Mouse (Mus musculus) midbrain, embryonic 14.5 days (tissue): Measurements from ENCODE around the gene Galm. TPM values are rescaled to one million over a fixed set of nuclear protein-coding genes. Genes with fewer than 3 reads are reported as not detected.
A peak's percentile ranks its signal among the peaks of the same experiment; 100 is the strongest.
"Not testable (repeated sequence)": the region's sequence is repeated elsewhere in the genome, so short reads cannot be mapped to it uniquely, and the experiment has no call there.

Experiments used
- ATAC-seq: fragments of 200-750 bp; cut with Nextera tagmentation; 2 replicates; pipeline ENCODE4 v1.8.0; 2017; ENCODE audit warnings: moderate number of reproducible peaks, moderate library complexity; ENCODE audit not compliant: low FRiP score, low TSS enrichment
- DNase-seq: peaks from one replicate; pipeline ENCODE4 v3.0.0-alpha.2; 2015
- H3K27ac ChIP-seq: fragments of 300-500 bp; sonication (generic); replicated peaks from 2 replicates; pipeline ENCODE4 v1.5.1; 2014; ENCODE audit warnings: mild to moderate bottlenecking, low read depth, low read length, moderate library complexity
- H3K27me3 ChIP-seq: fragments of 300-500 bp; sonication (generic); 2 replicates; pipeline ENCODE4 v1.6.1; 2014; ENCODE audit warnings: low read length, control low read depth, mixed read lengths; ENCODE audit not compliant: control insufficient read depth, insufficient read depth
- H3K36me3 ChIP-seq: fragments of 300-500 bp; sonication (generic); 2 replicates; pipeline ENCODE4 v1.6.1; 2014; ENCODE audit warnings: low read length, control low read depth; ENCODE audit not compliant: control insufficient read depth, insufficient read depth
- H3K4me1 ChIP-seq: fragments of 300-500 bp; sonication (generic); 2 replicates; pipeline ENCODE4 v1.6.1; 2014; ENCODE audit warnings: mild to moderate bottlenecking, antibody characterized with exemption, low read length, control low read depth; ENCODE audit not compliant: control insufficient read depth, insufficient read depth
- H3K4me2 ChIP-seq: fragments of 300-500 bp; sonication (generic); 2 replicates; pipeline ENCODE4 v1.6.1; 2014; ENCODE audit warnings: mild to moderate bottlenecking, low read length, moderate library complexity
- H3K4me3 ChIP-seq: fragments of 300-500 bp; sonication (generic); replicated peaks from 2 replicates; pipeline ENCODE4 v1.5.1; 2014; ENCODE audit warnings: low read depth, low read length
- H3K9ac ChIP-seq: fragments of 300-500 bp; sonication (generic); replicated peaks from 2 replicates; pipeline ENCODE4 v1.6.1; 2014; ENCODE audit warnings: mild to moderate bottlenecking, low read length, moderate library complexity
- H3K9me3 ChIP-seq: fragments of 300-500 bp; sonication (generic); 2 replicates; pipeline ENCODE4 v1.6.1; 2016; ENCODE audit warnings: low read length, control low read depth, mixed read lengths; ENCODE audit not compliant: control insufficient read depth
- WGBS: fragments of 180-500 bp; shearing (Covaris S2); extraction: QIAGEN DNeasy Blood & Tissue Kit; methylation state at CpG from one replicate; pipeline ENCODE4 v1.1.7; 2014; 5-methylcytosine and 5-hydroxymethylcytosine counted together
- polyA plus RNA-seq: library from polyadenylated mRNA; unstranded; fragments of >200 nt; fragmentation: Nextera tagmentation; extraction: Ambion mirVana; gene quantifications from 2 replicates; pipeline ENCODE4 v1.2.1, GENCODE M21; 2014

Gene Galm
- polyA plus RNA-seq, 1 experiment from 2014 or later, result 1.6 TPM

DNA sequence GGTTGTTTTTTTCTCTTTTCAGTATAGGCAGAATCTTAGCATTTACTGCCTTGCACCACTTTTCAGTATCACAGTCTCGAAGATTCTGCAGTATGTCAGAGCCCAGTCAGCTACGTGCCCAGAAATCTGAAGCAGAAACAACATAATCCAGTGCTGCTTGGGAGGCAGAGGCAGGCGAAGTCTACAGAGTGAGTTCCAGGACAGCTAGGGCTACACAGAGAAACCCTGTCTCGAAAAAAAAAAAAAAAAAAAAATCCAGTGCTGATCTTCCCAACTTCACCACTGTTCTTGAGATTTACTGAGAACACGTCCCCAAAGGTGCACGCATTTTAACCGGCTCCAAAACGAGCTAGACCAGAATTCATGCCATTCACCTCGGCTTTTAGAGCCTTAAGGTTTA, 96.6 kb downstream of the Galm start:
- Histone ChIP-seq H3K4me3 (peak overlapping the region; percentile 54), H3K36me3 (no peaks in the 10 kb centered on the region; the same call in 1 of the 2 replicates), H3K4me1 (peaks cover 3% of the 10 kb centered on the region; the same call in 1 of the 2 replicates), H3K9me3 (no peaks in the 10 kb centered on the region), H3K9ac (peak overlapping the region; percentile 62), H3K4me2 (peak overlapping the region; percentile 73), H3K27ac (peak overlapping the region; percentile 75), H3K27me3 (no peaks in the 10 kb centered on the region)
- DNase-seq (no peak), ATAC-seq (peak; percentile 29; the same call in 1 of the 2 replicates)
- 8% methylated on average over 9 of the region's 9 CpGs for WGBS

DNA sequence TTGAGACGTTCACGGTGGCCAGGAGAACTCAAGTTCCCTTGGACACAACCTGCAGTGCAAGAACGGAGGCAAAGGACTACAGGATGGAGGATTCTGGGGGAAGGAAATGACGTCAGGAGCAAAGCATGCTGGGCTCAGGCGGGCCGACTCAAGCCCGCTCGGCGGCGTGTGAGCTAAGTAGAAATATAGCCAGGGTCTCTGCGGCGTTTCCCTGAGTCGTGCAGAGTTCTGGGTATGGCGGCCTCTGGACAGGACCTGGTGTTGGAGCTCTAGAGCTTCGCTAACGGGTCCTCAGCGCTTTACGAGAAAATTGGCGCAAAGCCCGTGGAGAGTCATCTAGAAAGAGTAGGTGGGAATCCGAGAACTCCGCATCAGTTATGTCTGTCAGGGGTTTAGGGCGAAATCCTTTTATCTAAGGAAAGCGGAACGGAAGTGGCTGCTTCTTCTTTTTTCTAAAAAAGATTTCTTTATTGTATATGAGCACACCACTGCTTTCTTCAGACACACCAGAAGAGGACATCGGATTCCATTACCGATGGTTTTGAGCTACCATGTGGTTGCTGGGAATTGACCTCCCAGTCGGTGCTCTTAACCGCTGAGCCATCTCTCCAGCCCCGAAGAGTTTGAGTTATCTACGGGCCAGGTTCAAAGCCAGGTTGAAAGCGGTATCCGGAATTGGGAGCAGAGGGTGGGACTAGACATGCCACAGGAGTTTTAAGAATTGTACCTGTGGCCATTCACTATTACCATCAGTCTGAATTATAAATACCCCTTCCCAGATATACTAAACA, 97.2 kb downstream of the Galm start, which contains the start of gene Gemin6:
Gene Gemin6 (plus strand): TSS at position 116 of the 791 bp plus-strand sequence.
- peak; percentile 95 for ATAC-seq
- no peaks in the 10 kb centered on the region for H3K9me3 ChIP-seq
- H3K4me3 ChIP-seq, result peak within 1 kb of the TSS; percentile 54
- peak within 1 kb of the TSS; percentile 75 for H3K27ac ChIP-seq
- H3K4me1 ChIP-seq, result peaks cover 3% of the 10 kb centered on the region; the same call in 1 of the 2 replicates
- peak within 1 kb of the TSS; percentile 62 for H3K9ac ChIP-seq
- WGBS, result under 1% methylated on average over 33 of the region's 33 CpGs
- peak; percentile 96 for DNase-seq
- peak within 1 kb of the TSS; percentile 73 for H3K4me2 ChIP-seq
- peaks cover 3% of the 10 kb centered on the region; the same call in 1 of the 2 replicates for H3K36me3 ChIP-seq
- H3K27me3 ChIP-seq, result no peaks in the 10 kb centered on the region

DNA sequence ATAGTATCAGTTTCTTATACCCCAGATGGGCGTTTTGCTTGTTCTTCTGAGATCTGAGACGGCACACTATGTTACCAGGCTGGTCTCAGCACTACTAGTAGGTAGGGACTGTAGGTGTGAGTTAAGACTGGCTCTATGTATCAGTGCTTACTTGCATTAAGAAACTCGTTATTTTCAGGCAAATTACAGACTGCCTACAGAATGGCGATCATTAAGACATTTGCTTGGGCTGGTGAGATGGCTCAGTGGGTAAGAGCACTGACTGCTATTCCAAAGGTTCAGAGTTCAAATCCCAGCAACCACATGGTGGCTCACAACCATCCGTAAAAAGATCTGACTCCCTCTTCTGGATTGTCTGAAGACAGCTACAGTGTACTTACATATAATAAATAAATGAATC, 97.9 kb downstream of the Galm start:
- DNase-seq, H3K4me1 ChIP-seq, ATAC-seq, H3K9me3 ChIP-seq, H3K36me3 ChIP-seq, H3K27me3 ChIP-seq: not testable (repeated sequence)
- H3K9ac ChIP-seq, result peak overlapping the region; percentile 62
- WGBS, result 61% methylated on average over 4 of the region's 5 CpGs
- H3K4me3 ChIP-seq, result peak overlapping the region; percentile 54
- peak overlapping the region; percentile 73 for H3K4me2 ChIP-seq
- H3K27ac ChIP-seq, result peak overlapping the region; percentile 75

DNA sequence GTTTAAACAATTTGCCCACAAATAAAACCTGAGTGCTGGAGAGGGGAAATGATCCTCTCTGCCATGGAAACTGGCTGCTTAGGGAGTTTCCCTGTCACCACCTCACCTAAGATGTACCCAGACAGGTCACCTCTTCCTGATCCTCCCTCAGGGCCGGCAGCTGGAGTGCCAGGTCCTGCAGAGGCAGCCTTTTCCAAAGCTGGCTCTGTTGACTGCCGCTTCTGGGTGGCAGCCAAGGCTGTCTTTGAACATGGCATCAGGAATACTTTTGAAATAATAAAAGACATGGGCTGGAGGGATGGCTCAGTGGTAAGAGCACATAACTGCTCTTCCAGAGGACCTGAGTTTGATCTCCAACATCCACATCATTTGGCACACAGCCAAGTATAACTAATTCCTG, 102.1 kb downstream of the Galm start:
- peaks cover 3% of the 10 kb centered on the region; the same call in 1 of the 2 replicates for H3K4me1 ChIP-seq
- no peak overlapping the region for H3K4me3 ChIP-seq
- WGBS, result 86% methylated on average over 2 of the region's 2 CpGs
- ATAC-seq (no peak), DNase-seq (no peak)
- H3K4me2 ChIP-seq, result no peak overlapping the region
- no peaks in the 10 kb centered on the region for H3K27me3 ChIP-seq
- H3K9ac ChIP-seq, result no peak overlapping the region
- no peaks in the 10 kb centered on the region for H3K9me3 ChIP-seq
- peaks cover 3% of the 10 kb centered on the region; the same call in 1 of the 2 replicates for H3K36me3 ChIP-seq
- no peak overlapping the region for H3K27ac ChIP-seq

DNA sequence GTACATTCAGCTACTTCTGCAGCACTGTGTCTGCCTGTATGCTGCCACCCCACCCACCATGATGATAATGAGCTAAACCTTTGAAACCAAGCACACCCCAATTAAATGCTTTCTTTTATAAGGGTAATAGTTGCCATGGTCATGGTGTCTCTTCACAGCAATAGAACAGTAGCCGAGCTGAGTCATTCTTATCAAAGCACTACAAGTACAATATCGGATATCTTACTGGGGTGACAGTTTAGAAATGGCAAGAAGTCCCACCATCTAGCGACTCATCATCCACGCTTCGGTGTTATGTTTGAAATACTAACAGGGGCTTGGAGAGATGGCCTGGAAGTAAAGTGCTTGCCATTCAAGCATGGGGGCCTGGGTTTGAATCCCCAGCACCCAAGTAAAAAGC, 106.6 kb downstream of the Galm start:
- ATAC-seq (no peak), DNase-seq (no peak)
- Histone ChIP-seq H3K4me2 (no peak overlapping the region), H3K4me3 (no peak overlapping the region), H3K9ac (no peak overlapping the region), H3K27ac (no peak overlapping the region), H3K27me3 (no peaks in the 10 kb centered on the region), H3K9me3 (no peaks in the 10 kb centered on the region), H3K4me1 (no peaks in the 10 kb centered on the region), H3K36me3 (peaks cover 38% of the 10 kb centered on the region)
- 96% methylated on average over 5 of the region's 5 CpGs for WGBS

DNA sequence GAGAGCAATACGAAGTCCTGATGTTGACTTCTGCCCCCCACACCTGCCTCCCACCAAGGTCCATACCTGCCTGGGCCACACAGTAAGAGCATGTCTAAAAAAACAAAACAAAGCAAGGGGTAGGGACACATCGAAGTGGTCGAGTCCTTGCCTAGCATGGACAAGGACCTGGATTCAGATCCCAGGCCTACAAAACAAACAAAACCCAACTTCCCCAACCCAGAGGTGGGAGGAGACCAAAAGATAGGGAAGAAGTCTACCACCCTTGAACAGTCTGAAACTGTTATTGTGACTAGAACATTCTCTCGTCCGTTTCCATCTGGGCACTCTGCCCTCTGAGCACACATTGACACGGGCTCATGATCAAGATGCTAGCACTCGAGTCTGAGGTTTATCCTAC, 107.1 kb downstream of the Galm start:
- Histone ChIP-seq H3K9ac (no peak overlapping the region), H3K36me3 (peaks cover 42% of the 10 kb centered on the region), H3K27ac (no peak overlapping the region), H3K9me3 (no peaks in the 10 kb centered on the region), H3K4me2 (no peak overlapping the region), H3K4me1 (no peaks in the 10 kb centered on the region), H3K4me3 (no peak overlapping the region), H3K27me3 (no peaks in the 10 kb centered on the region)
- 91% methylated on average over 7 of the region's 7 CpGs for WGBS
- ATAC-seq (no peak), DNase-seq (no peak)

Other genes with a start within 250 kb of the Galm start
- 30.3 and 37.6 TPM in 2 replicates for gene Atl2, start 231.3 kb upstream of the Galm start, polyA plus RNA-seq
- 68.2 and 76.7 TPM in 2 replicates for gene Hnrnpll, start 65.1 kb upstream of the Galm start, polyA plus RNA-seq
- gene Srsf7, start 79.8 kb downstream of the Galm start, polyA plus RNA-seq, result 459 and 531 TPM in 2 replicates
- 0.11 TPM in 1 of 2 replicates, not detected in the other for gene Ttc39d, start 80.0 kb downstream of the Galm start, polyA plus RNA-seq
- 19.4 and 20.8 TPM in 2 replicates for gene Gemin6, start 97.0 kb downstream of the Galm start, polyA plus RNA-seq
- 47.3 and 48.5 TPM in 2 replicates for gene Morn2, start 162.7 kb downstream of the Galm start, polyA plus RNA-seq
- 41.9 and 54.7 TPM in 2 replicates for gene Dhx57, start 163.0 kb downstream of the Galm start, polyA plus RNA-seq
- 2.4 and 4.4 TPM in 2 replicates for gene Arhgef33, start 179.9 kb downstream of the Galm start, polyA plus RNA-seq
- 1.3 and 2.7 TPM in 2 replicates for gene Gm10190, start 246.1 kb downstream of the Galm start, polyA plus RNA-seq